Mouse (Mus musculus) cortical plate, adult 2 months (tissue): ENCODE measurements at regions not wholly inside any gene's neighbourhood (a gene's known extent, or its start where the extent isn't known, plus 50 kb on each side); places are given as distances from the start of the nearest gene placed in this dataset.

Experiments used
- H3K27ac ChIP-seq: fragments of 200-500 bp; 2 replicates; pipeline ENCODE4 v1.5.1; 2012; ENCODE audit warnings: low read length, control low read depth, inconsistent platforms; ENCODE audit not compliant: insufficient read depth
- H3K4me1 ChIP-seq: fragments of 200-500 bp; 2 replicates; pipeline ENCODE4 v1.6.1; 2011; ENCODE audit warnings: low read length; ENCODE audit not compliant: control insufficient read depth, insufficient read depth
- H3K4me3 ChIP-seq: fragments of 200-500 bp; 2 replicates; pipeline ENCODE4 v1.5.1; 2011; ENCODE audit warnings: mild to moderate bottlenecking, low read length, control low read depth; ENCODE audit not compliant: insufficient read depth
- CTCF ChIP-seq: fragments of 200-500 bp; IDR thresholded peaks from 2 replicates; pipeline ENCODE4 v1.5.1; 2011; ENCODE audit warnings: mild to moderate bottlenecking, control low read depth, low read length; ENCODE audit not compliant: insufficient read depth; ENCODE audit errors: extremely low read depth
- POLR2A ChIP-seq: fragments of 200-500 bp; IDR thresholded peaks from 2 replicates; pipeline ENCODE4 v1.6.1; 2011; ENCODE audit warnings: mild to moderate bottlenecking, low read length, control low read depth; ENCODE audit not compliant: insufficient read depth; ENCODE audit errors: extremely low read depth

DNA sequence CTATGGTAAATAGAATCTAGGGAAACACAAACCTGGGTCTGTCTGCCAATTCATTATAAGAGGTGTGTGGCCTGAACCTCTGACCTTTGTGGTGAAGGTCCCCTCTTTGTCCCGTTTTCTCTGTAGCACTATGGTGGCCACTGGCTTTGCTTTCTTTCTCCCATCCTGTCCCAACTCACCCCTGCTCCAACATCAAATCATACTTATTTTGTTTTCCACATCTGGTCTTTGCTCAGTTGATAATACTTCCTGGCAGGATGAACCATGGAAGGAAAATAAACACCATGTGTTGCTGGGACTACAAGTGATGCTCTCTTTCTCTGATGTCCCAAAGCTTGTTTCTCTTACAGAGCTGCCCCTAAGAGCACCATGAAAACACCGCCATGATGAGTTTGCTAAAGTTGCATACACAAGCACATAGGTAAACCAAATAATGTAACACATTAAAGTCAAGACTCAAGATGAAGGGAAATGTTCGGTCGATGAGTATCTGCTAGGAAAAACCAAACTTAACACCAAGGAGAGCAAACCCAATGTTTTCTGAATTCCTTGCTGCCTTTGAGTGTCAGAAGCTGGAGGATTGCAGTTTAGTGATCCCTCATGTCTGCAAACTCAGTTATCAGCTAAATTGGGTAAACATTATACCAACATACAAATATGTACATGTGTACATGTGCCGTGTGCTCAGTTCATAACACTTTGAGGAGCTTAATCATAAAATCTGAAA lies 269.1 kb downstream of the Rfpl4b start:
- Histone ChIP-seq H3K4me3 (no peak overlapping the region), H3K4me1 (0 out of 2 replicates have a peak, but pooled peaks cover 4% of the 10 kb centered on the region), H3K27ac (no peak overlapping the region)
- TF ChIP-seq POLR2A (no peak), CTCF (no peak)

- H3K4me1 ChIP-seq, result no peaks in the 10 kb centered on the region
- TF ChIP-seq CTCF (no peak), POLR2A (no peak)
- H3K4me3 ChIP-seq, result no peak overlapping the region
- no peak overlapping the region for H3K27ac ChIP-seq
Observed at GRCm38 (mm10) chr10:38540031-38540430, 281.5 kb downstream of the Rfpl4b start.

DNA sequence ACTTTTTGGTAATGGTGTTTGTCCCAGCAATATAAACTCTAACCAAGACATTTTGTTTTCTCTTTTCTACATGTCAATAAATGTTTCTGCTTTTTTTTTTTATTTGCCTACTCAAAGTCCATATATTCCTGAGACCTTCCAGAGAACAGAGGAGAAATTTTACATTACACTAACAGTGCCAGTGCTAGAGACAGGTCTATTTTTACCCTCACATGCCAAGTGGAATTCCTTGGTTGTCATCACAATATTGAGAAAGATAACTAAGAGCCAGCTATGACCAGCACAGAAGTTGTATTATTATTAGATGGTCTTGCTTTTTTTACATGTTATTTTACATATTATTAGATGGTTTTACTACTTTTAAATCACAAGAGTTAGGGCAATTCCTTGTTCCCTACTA lies 282.8 kb downstream of the Rfpl4b start:
- TF ChIP-seq POLR2A, result no peak
- no peak for TF ChIP-seq CTCF
- no peak overlapping the region for H3K27ac ChIP-seq

GRCm38 (mm10) chr10:38516636-38517035 lies 304.9 kb downstream of the Rfpl4b start:
- H3K4me1 ChIP-seq, result no peaks in the 10 kb centered on the region
- no peak overlapping the region for H3K27ac ChIP-seq
- H3K4me3 ChIP-seq, result no peak overlapping the region
- TF ChIP-seq POLR2A (no peak), CTCF (no peak)

More for the DNA sequence above, 282.8 kb downstream of the Rfpl4b start:
- Histone ChIP-seq H3K4me1 (no peaks in the 10 kb centered on the region), H3K4me3 (no peak overlapping the region)
